Mouse (Mus musculus): ENCODE data around the gene Rbfox3. TPM values are rescaled to one million over a fixed set of nuclear protein-coding genes. Genes with fewer than 3 reads are reported as not detected.

Gene Rbfox3
- total RNA-seq, 2 experiments from 2014 or later: 272 to 280 TPM

GRCm38 (mm10) chr11:118723166-118723565, 188.2 kb downstream of the Rbfox3 start:
- intact Hi-C loops (cut with DNase I): no loop called here
- no peak for DNase-seq (ENCODE audit: extremely low spot score in 1 of 2, low spot score in 2 of 2)

GRCm38 (mm10) chr11:118721898-118722297, 189.5 kb downstream of the Rbfox3 start:
- DNase-seq (ENCODE audit: extremely low spot score in 1 of 2, low spot score in 2 of 2): no peak

GRCm38 (mm10) chr11:118714601-118715524, 196.5 kb downstream of the Rbfox3 start:
- intact Hi-C loops (cut with DNase I): no loop called here
- DNase-seq (ENCODE audit: extremely low spot score in 1 of 2, low spot score in 2 of 2): no peak

More at GRCm38 (mm10) chr11:118721898-118722297, 189.5 kb downstream of the Rbfox3 start:
- intact Hi-C loops (cut with DNase I): no loop called here

DNA sequence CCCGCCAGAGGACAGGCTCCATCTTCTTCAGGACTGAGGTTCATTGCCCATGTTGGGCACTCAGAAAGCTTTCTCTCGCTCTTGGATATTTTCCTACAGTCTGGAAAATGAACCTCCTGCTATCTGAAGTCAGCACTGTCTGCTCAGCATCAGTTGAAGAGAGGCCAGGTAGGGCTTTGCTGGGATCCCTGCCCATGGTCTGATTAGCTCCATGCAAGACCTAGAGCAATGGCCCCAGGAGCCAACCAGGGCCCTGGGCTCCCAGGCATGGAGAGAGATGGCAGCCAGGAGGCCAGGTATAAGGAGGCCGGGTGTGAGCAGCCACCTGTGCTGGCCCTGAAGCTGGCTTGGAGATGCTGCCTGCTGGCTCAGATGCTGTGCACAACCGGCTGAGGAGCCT, 198.6 kb downstream of the Rbfox3 start:
- intact Hi-C loops (cut with DNase I): no loop called here
- DNase-seq (ENCODE audit: extremely low spot score in 1 of 2, low spot score in 2 of 2): no peak

DNA sequence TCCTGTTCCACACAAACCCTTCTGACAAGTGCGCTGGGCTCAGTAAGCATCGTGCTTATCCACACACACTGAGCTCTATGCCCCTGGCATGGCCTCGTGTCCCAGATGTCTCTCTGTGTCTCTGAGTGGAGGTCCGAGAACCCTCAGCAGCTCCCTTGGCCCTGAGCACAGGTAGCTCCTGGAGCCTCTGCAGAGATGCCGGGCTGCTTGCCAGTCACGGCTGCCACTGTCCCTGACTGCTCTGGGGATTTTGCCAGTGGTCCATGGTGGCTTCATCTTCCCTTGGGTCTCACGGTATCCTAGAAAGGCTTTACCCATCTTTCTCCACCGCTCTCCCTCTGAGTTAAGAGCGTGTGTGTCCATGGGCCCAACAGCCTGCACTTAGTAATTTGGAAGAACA, 199.3 kb downstream of the Rbfox3 start:
- no peak for DNase-seq (ENCODE audit: extremely low spot score in 1 of 2, low spot score in 2 of 2)
- intact Hi-C loops (cut with DNase I): no loop called here

DNA sequence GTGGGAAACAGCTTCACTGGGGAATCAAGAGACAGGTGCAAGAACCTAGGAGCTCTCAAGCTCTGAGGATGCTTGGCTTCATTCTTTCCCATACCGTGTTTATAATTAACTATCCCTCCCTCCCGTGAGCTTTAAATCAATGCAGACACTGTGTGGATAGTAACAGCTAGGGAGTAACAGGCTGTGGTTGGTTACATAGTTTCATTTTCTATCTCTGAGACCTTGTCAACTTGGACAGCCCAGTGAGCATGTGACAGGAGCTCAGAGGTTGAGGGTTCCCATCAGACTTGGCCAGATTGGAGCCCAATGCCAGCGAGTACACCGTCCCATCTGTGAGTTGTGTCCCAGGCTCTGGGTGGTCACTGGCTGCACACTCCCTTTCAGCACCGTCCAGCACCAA, 201.4 kb downstream of the Rbfox3 start:
- no peak for DNase-seq (ENCODE audit: extremely low spot score in 1 of 2, low spot score in 2 of 2)
- intact Hi-C loops (cut with DNase I): no loop called here

- intact Hi-C loops (cut with DNase I): no loop called here
- no peak for DNase-seq (ENCODE audit: extremely low spot score in 1 of 2, low spot score in 2 of 2)
Observed at GRCm38 (mm10) chr11:118696226-118696930, 215.0 kb downstream of the Rbfox3 start.

GRCm38 (mm10) chr11:118693276-118693675, 218.1 kb downstream of the Rbfox3 start:
- intact Hi-C loops (cut with DNase I): no loop called here
- peak in 1 of 2 experiments; percentile 21 for DNase-seq (ENCODE audit: extremely low spot score in 1 of 2, low spot score in 2 of 2)

GRCm38 (mm10) chr11:118690262-118690661, 221.1 kb downstream of the Rbfox3 start:
- intact Hi-C loops (cut with DNase I): no loop called here

DNA sequence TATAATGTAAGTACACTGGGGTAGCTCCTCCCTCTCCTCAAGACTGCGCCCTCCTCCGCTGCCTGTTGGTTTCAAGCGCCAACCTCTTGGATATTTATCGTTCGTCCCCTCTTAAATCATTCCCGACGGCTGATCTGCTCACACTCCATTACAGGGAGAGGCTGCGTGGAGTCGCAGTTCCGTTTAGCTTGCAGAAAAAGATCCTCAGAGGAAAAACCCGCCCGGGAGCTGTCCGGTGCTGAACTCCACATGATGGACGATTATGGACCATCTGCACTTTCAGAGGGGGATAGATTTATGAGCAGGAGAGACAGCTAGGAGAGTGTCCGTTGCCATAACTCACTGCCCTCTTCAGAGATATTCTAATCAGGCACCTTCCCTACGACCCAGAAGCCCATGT, 226.0 kb downstream of the Rbfox3 start:
- intact Hi-C loops (cut with DNase I): no loop called here
- DNase-seq (ENCODE audit: extremely low spot score in 1 of 2, low spot score in 2 of 2): no peak

More at GRCm38 (mm10) chr11:118690262-118690661, 221.1 kb downstream of the Rbfox3 start:
- DNase-seq (ENCODE audit: extremely low spot score in 1 of 2, low spot score in 2 of 2): no peak

DNA sequence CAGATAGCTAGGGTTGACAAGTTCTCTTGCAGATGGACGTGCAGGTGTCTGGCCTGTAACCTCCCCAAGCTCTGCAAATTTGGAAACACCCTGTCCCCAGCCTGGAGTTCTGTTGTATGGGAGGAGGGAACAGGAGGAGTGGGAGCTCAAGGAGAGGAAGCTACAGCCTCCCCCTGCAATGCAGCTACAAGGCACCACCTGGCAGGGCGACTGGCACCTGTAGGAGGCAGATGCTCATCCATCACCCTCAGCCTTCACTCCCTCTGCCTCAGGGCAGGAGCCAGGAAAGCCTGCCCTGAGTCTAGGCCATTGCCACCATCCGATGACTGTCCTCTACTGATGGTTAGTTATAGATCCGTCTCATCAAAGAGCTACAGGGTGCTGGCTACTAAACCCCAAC, 226.7 kb downstream of the Rbfox3 start:
- DNase-seq (ENCODE audit: extremely low spot score in 1 of 2, low spot score in 2 of 2): no peak
- intact Hi-C loops (cut with DNase I): no loop called here

DNA sequence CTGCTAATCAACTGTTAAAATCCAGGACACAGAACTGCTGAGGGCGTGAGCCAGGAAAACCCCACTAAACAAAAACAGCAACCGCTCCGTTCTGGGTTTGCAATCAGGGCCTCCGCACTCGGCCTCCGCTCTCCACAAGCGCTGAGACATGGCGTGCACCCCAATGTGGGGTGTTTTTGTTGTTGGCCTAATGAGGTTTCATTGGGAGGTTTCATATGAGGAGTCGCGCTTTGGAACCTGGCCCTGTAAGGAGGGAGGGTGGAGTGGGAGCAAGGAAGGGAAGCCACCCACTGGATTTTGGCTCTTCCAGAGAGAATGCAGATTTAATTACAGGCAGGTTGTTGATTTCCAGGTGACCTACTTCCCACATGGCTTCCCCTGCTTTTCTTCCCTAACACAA, 230.7 kb downstream of the Rbfox3 start:
- intact Hi-C loops (cut with DNase I): no loop called here
- DNase-seq (ENCODE audit: extremely low spot score in 1 of 2, low spot score in 2 of 2): no peak

- intact Hi-C loops (cut with DNase I): no loop called here
Observed at GRCm38 (mm10) chr11:118679736-118680410, 231.5 kb downstream of the Rbfox3 start.

DNA sequence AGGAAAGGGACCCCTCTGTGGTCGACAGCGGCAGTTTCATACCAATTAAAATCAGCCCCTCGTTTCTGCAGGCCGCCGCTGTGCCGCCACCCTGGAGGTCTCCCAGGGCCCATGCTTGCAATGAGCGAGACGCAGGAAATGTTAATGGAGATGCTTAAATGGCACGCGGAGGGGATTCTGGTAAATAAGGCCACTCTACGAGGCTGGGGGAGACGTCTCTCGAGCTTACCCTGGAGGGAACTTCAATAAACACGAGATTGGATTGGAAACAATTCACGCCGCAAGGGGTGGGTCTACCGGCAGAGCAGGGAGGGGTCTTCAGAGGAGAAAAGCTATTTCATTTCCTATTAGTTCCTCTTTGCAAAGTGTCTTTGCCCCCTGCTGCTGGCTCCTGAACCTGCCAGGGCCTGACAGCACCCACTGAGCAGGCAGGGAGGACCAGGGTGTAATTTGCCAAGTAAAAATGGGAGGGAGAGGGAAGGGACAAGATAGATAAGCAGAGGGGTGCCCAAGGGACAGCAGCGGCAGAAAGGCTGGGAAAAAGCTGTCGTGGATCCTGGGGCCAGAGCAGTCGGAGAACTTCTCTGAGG, 232.8 kb downstream of the Rbfox3 start:
- no peak for DNase-seq (ENCODE audit: extremely low spot score in 1 of 2, low spot score in 2 of 2)
- intact Hi-C loops (cut with DNase I): no loop called here

More at GRCm38 (mm10) chr11:118679736-118680410, 231.5 kb downstream of the Rbfox3 start:
- DNase-seq (ENCODE audit: extremely low spot score in 1 of 2, low spot score in 2 of 2): no peak

DNA sequence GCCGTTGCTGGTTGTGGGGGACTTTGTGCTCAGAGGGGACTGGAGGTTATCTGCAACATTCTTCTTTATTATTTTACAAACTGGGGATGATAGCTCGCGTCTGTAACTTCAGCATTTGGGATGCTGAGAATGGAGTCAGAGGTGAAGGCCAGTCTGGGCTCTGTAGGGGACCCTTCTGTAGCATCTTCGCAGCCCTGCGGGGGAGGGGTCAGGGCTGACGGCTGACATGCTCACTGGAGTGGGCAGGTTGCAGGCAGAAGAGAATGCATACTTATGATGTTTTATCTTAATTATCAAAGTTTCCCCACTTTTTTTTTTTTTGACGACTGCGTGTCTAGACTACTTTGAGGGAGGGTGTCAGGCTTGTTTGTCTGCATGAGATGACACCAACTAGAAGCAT, 234.1 kb downstream of the Rbfox3 start:
- DNase-seq (ENCODE audit: extremely low spot score in 1 of 2, low spot score in 2 of 2): no peak
- intact Hi-C loops (cut with DNase I): no loop called here

- intact Hi-C loops (cut with DNase I): no loop called here
Observed at GRCm38 (mm10) chr11:118676364-118676763, 235.0 kb downstream of the Rbfox3 start.

GRCm38 (mm10) chr11:118671958-118672357, 239.4 kb downstream of the Rbfox3 start:
- intact Hi-C loops (cut with DNase I): no loop called here

More at GRCm38 (mm10) chr11:118676364-118676763, 235.0 kb downstream of the Rbfox3 start:
- no peak for DNase-seq (ENCODE audit: extremely low spot score in 1 of 2, low spot score in 2 of 2)

GRCm38 (mm10) chr11:118671216-118671615, 240.2 kb downstream of the Rbfox3 start:
- intact Hi-C loops (cut with DNase I): no loop called here
- DNase-seq (ENCODE audit: extremely low spot score in 1 of 2, low spot score in 2 of 2): no peak

More at GRCm38 (mm10) chr11:118671958-118672357, 239.4 kb downstream of the Rbfox3 start:
- no peak for DNase-seq (ENCODE audit: extremely low spot score in 1 of 2, low spot score in 2 of 2)

DNA sequence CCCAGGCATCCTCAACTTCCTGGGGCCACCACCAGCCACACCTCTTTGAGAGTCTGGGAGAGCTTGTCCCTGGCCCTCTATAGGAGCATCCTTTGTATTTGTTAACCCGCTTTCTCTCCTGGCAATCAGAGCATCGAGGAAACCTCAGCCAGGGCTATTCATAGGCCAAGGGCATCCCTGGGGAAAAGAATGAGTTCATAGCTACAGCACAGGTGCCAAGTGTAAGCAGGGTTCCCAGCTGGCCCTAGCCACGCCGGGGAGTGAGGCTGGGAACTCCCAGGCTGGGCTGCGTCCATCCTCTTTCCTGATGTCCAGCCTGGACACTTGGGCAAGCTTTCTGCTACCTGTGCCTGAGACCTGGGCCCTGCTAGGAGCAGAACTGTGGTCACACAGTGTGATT, 241.6 kb downstream of the Rbfox3 start:
- no peak for DNase-seq (ENCODE audit: extremely low spot score in 1 of 2, low spot score in 2 of 2)
- intact Hi-C loops (cut with DNase I): no loop called here

Data from left cerebral cortex, postnatal 10 days (tissue).